ENCODE assay signal across 8 mouse cellular contexts in genomic region chr19:5050047-5050905, GRCm38 (mm10). TPM values are rescaled to one million over a fixed set of nuclear protein-coding genes. Genes with fewer than 3 reads are reported as not detected.
A peak's percentile ranks its signal among the peaks of the same experiment; 100 is the strongest.
DNase-seq lines count a peak whose midpoint lies in the region; ATAC-seq and TF ChIP-seq lines count a peak whose summit lies in the region.

TSS of gene Rin1 (plus strand) at chr19:5050481.

- H3K4me2 ChIP-seq in limb, embryonic 11.5 days (ENCODE audit: low read depth, severe bottlenecking) = peak within 1 kb of the TSS; percentile 33
- peak within 1 kb of the TSS; percentile 10; the same call in 1 of the 2 replicates for H3K4me2 ChIP-seq in midbrain, postnatal 0 days (ENCODE audit: low read depth, low read length, poor library complexity, severe bottlenecking)

- no peak for ATAC-seq in cerebellum, adult (ENCODE audit: insufficient number of reproducible peaks, low FRiP score, low TSS enrichment)
- peak; percentile 10; the same call in 1 of the 2 replicates for ATAC-seq in granulocyte monocyte progenitor cell, adult 5-6 weeks (replicated peaks; ENCODE audit: poor library complexity, severe bottlenecking)
- peak; percentile 36; the same call in 1 of the 2 replicates for ATAC-seq in limb, embryonic 11.5 days (ENCODE audit: insufficient number of reproducible peaks, low FRiP score, low TSS enrichment, low read depth)
- peak; percentile 55 for ATAC-seq in midbrain, postnatal 0 days (ENCODE audit: low FRiP score)
- no peak for ATAC-seq in erythroid progenitor cell, adult 5-6 weeks (replicated peaks; ENCODE audit: low FRiP score, poor library complexity, severe bottlenecking)

- peaks cover 8% of the 10 kb centered on the region for H3K36me3 ChIP-seq in limb, embryonic 11.5 days (ENCODE audit: control insufficient read depth, insufficient read depth, low read length)
- H3K36me3 ChIP-seq in midbrain, postnatal 0 days (ENCODE audit: insufficient read depth, low read length) = peaks cover 34% of the 10 kb centered on the region

- peak; percentile 39; the same call in 1 of the 2 replicates for TF ChIP-seq CTCF in cerebellum, adult 2 months (IDR thresholded peaks at IDR 0.05; ENCODE audit: borderline replicate concordance, insufficient read depth, low read depth, low read length)
- TF ChIP-seq CTCF in brain, embryonic 14.5 days (IDR thresholded peaks at IDR 0.05; ENCODE audit: borderline replicate concordance, extremely low read depth, insufficient read depth, insufficient read length) = peak; percentile 38; the same call in 1 of the 2 replicates
- TF ChIP-seq CTCF in midbrain, postnatal 0 days (IDR thresholded peaks at IDR 0.05) = peak; percentile 75

- H3K4me1 ChIP-seq in cerebellum, adult 2 months (ENCODE audit: control insufficient read depth, insufficient read depth, low read length) = peaks cover 40% of the 10 kb centered on the region
- peaks cover 16% of the 10 kb centered on the region for H3K4me1 ChIP-seq in limb, embryonic 11.5 days (ENCODE audit: control insufficient read depth, insufficient read depth, low read length)
- peaks cover 3% of the 10 kb centered on the region for H3K4me1 ChIP-seq in midbrain, postnatal 0 days (ENCODE audit: insufficient read depth, low read length)

- TF ChIP-seq POLR2A in cerebellum, adult 2 months (IDR thresholded peaks at IDR 0.05; ENCODE audit: borderline replicate concordance, insufficient read depth, low read length) = no peak
- TF ChIP-seq POLR2A in brain, embryonic 14.5 days (IDR thresholded peaks at IDR 0.05; ENCODE audit: borderline replicate concordance, extremely low read depth, insufficient read depth, insufficient read length, poor library complexity, severe bottlenecking) = no peak

- WGBS in cerebellum, adult 2 months = 32% methylated on average over 14 of the region's 14 CpGs
- 20% methylated on average over 12 of the region's 14 CpGs for WGBS in limb, embryonic 11.5 days
- 16% methylated on average over 13 of the region's 14 CpGs for whole genome bisulfite sequencing in midbrain, postnatal 0 days

- DNase-seq in cerebellum, adult 2 months = peak in 1 of 2 experiments; percentile 42
- peak; percentile 74 for DNase-seq in brain, embryonic 14.5 days (ENCODE audit: low read depth)
- peak; percentile 68 for DNase-seq in kidney, adult 11 months
- DNase-seq in limb, embryonic 11.5 days (ENCODE audit: low spot score) = peak; percentile 67
- peak; percentile 66 for DNase-seq in midbrain, postnatal 0 days (ENCODE audit: low spot score)

- no peak within 1 kb of the TSS for H3K4me3 ChIP-seq in cerebellum, adult 2 months (replicated peaks; ENCODE audit: insufficient read depth, low read depth, low read length)
- H3K4me3 ChIP-seq in limb, embryonic 11.5 days (ENCODE audit: low read depth, low read length) = peak within 1 kb of the TSS; percentile 22
- H3K4me3 ChIP-seq in midbrain, postnatal 0 days (ENCODE audit: low read depth, low read length) = no peak within 1 kb of the TSS

- H3K9ac ChIP-seq in limb, embryonic 11.5 days (ENCODE audit: low read length) = peak within 1 kb of the TSS; percentile 3; the same call in 1 of the 2 replicates
- 0 out of 2 replicates have a peak within 1 kb of the TSS, but pooled peaks have one; percentile 33 for H3K9ac ChIP-seq in midbrain, postnatal 0 days (replicated peaks; ENCODE audit: low read length, poor library complexity, severe bottlenecking)

- no peaks in the 10 kb centered on the region for H3K27me3 ChIP-seq in cerebellum, adult 2 months (ENCODE audit: control insufficient read depth, insufficient read depth, low read length)
- peaks cover 33% of the 10 kb centered on the region for H3K27me3 ChIP-seq in limb, embryonic 11.5 days (ENCODE audit: control insufficient read depth, insufficient read depth, low read length)
- peaks cover 23% of the 10 kb centered on the region; the same call in 1 of the 2 replicates for H3K27me3 ChIP-seq in midbrain, postnatal 0 days (ENCODE audit: insufficient read depth, low read length)

- no peaks in the 10 kb centered on the region for H3K9me3 ChIP-seq in limb, embryonic 11.5 days (ENCODE audit: control insufficient read depth, low read length)
- no peaks in the 10 kb centered on the region for H3K9me3 ChIP-seq in midbrain, postnatal 0 days (ENCODE audit: low read length)

- H3K27ac ChIP-seq in cerebellum, adult 2 months (ENCODE audit: insufficient read depth, low read length) = no peak within 1 kb of the TSS
- no peak within 1 kb of the TSS for H3K27ac ChIP-seq in limb, embryonic 11.5 days (replicated peaks; ENCODE audit: low read depth, low read length)
- H3K27ac ChIP-seq in midbrain, postnatal 0 days (ENCODE audit: low read depth, low read length) = no peak within 1 kb of the TSS

RNA-seq across cellular contexts. Expression of gene Rin1, which starts in this region (rescaled TPM):
- 2.8 and 3.7 TPM in 2 replicates for polyA plus RNA-seq in cerebellum, adult 2 months (2012; rRNA removed)
- 4.0 and 4.3 TPM in 2 replicates for polyA plus RNA-seq in brain, embryonic 14.5 days (2012; rRNA removed)
- not detected in 2 replicates for total RNA-seq in granulocyte monocyte progenitor cell, adult 5-6 weeks (2014; fragmentation: Nextera tagmentation)
- total RNA-seq in granulocyte monocyte progenitor cell, adult 5-6 weeks (2017) = 0.21 and 1.0 TPM in 2 replicates
- 1.3 and 1.6 TPM in 2 replicates for polyA plus RNA-seq in limb, embryonic 11.5 days (2014; fragmentation: Nextera tagmentation; extraction: Ambion mirVana)
- 4.0 and 4.3 TPM in 2 replicates for total RNA-seq in midbrain, postnatal 0 days (2014; rRNA removed)
- 0.76 and 0.96 TPM in 2 replicates for polyA plus RNA-seq in midbrain, postnatal 0 days (2015; fragmentation: Nextera tagmentation; extraction: Ambion mirVana)
- total RNA-seq in erythroid progenitor cell, adult 5-6 weeks (2015; ENCODE audit: low replicate concordance) = 0.42 TPM in 1 of 2 replicates, not detected in the other
- total RNA-seq in erythroid progenitor cell, adult 5-6 weeks (2017; ENCODE audit: low replicate concordance) = not detected in 2 replicates

Comparison
In these comparisons a context has a peak if more than half of its experiments do, and no peak if none do; other contexts are left out.
1. ATAC-seq: peak in granulocyte monocyte progenitor cell, adult 5-6 weeks (single experiment), limb, embryonic 11.5 days (single experiment) and midbrain, postnatal 0 days (single experiment); none in cerebellum, adult (single experiment) and erythroid progenitor cell, adult 5-6 weeks (single experiment).
2. Peak in every context shown above with its lines, with median percentiles within 50 percentile points of each other: CTCF ChIP-seq.